Mouse (Mus musculus): ENCODE results near the gene Sf3b6.

- no peak for TF ChIP-seq POLR2A (IDR thresholded peaks at IDR 0.05; ENCODE audit: low read depth, low read length)
- no peak for TF ChIP-seq CTCF (conservative IDR thresholded peaks at IDR 0.05; ENCODE audit: insufficient read depth, insufficient read length, low read depth, low read length)
Measured at GRCm38 (mm10) chr12:4816680-4817360, 524 bp upstream of the Sf3b6 start.
